In genomic region chr12:84011251-84012040, GRCm38 (mm10) we compare ENCODE assay signal across 9 mouse cellular contexts. TPM values are rescaled to one million over a fixed set of nuclear protein-coding genes. Genes with fewer than 3 reads are reported as not detected.
DNase-seq lines count a peak whose midpoint lies in the region; ATAC-seq and TF ChIP-seq lines count a peak whose summit lies in the region.
"Had no signal": no experiment of that assay in that cellular context is flagged by ENCODE, and none has a peak within 500 bp of the region (broad histone marks: within the 10 kb centered on the region; RNA-seq: fewer than 3 reads in every experiment).

No protein-coding gene starts in this region.

- intact Hi-C loops in heart, postnatal 25 days (cut with DNase I): no loop called here

- H3K4me2 ChIP-seq in forebrain, embryonic 11.5 days (ENCODE audit: low read depth, low read length, severe bottlenecking): peak overlapping the region; percentile 39; the same call in 1 of the 2 replicates
- peak overlapping the region; percentile 37 for H3K4me2 ChIP-seq in liver, embryonic 16.5 days (ENCODE audit: low read depth, low read length)

- TF ChIP-seq CTCF in olfactory bulb, adult 2 months (IDR thresholded peaks at IDR 0.05; ENCODE audit: insufficient read depth, low read depth, low read length): no peak

- no peak overlapping the region for H3K27ac ChIP-seq in heart, embryonic 10.5 days
- H3K27ac ChIP-seq in forebrain, embryonic 11.5 days (ENCODE audit: low read depth, low read length): no peak overlapping the region
- H3K27ac ChIP-seq in liver, embryonic 16.5 days (ENCODE audit: low read length): no peak overlapping the region
- peak overlapping the region; percentile 34 for H3K27ac ChIP-seq in olfactory bulb, adult 2 months (ENCODE audit: insufficient read depth, low read depth, low read length)

- H3K4me1 ChIP-seq in heart, embryonic 10.5 days: peaks cover 13% of the 10 kb centered on the region; the same call in 1 of the 2 replicates
- H3K4me1 ChIP-seq in forebrain, embryonic 11.5 days (replicated peaks; ENCODE audit: control insufficient read depth, insufficient read depth, low read length): peaks cover 11% of the 10 kb centered on the region; the same call in 1 of the 2 replicates
- no peaks in the 10 kb centered on the region; the same call in none of the 2 replicates for H3K4me1 ChIP-seq in liver, embryonic 16.5 days (ENCODE audit: control insufficient read depth, low read depth, low read length)
- H3K4me1 ChIP-seq in olfactory bulb, adult 2 months (ENCODE audit: control insufficient read depth, insufficient read depth, low read length): peaks cover 12% of the 10 kb centered on the region

- TF ChIP-seq POLR2A in olfactory bulb, adult 2 months (IDR thresholded peaks at IDR 0.05; ENCODE audit: insufficient read depth, low read depth, low read length): no peak

- no peaks in the 10 kb centered on the region for H3K9me3 ChIP-seq in heart, embryonic 10.5 days
- no peaks in the 10 kb centered on the region for H3K9me3 ChIP-seq in forebrain, embryonic 11.5 days (ENCODE audit: control insufficient read depth, low read length)
- no peaks in the 10 kb centered on the region for H3K9me3 ChIP-seq in liver, embryonic 16.5 days (replicated peaks; ENCODE audit: control insufficient read depth, low read length)

- H3K9ac ChIP-seq in forebrain, embryonic 11.5 days (ENCODE audit: low read length): no peak overlapping the region
- H3K9ac ChIP-seq in liver, embryonic 16.5 days (ENCODE audit: low read depth, low read length): no peak overlapping the region

- no peak overlapping the region for H3K4me3 ChIP-seq in heart, embryonic 10.5 days
- H3K4me3 ChIP-seq in forebrain, embryonic 11.5 days (ENCODE audit: low read depth, low read length): peak overlapping the region; percentile 2; the same call in 1 of the 2 replicates
- peak overlapping the region; percentile 8; the same call in 1 of the 2 replicates for H3K4me3 ChIP-seq in liver, embryonic 16.5 days (ENCODE audit: low read depth, low read length)
- no peak overlapping the region for H3K4me3 ChIP-seq in olfactory bulb, adult 2 months (ENCODE audit: insufficient read depth, low read depth, low read length)
- H3K4me3 ChIP-seq: erythroblast, embryonic 14.5 days had no signal

- H3K36me3 ChIP-seq in heart, embryonic 10.5 days: no peaks in the 10 kb centered on the region
- no peaks in the 10 kb centered on the region for H3K36me3 ChIP-seq in forebrain, embryonic 11.5 days (ENCODE audit: control insufficient read depth, insufficient read depth, low read length)
- no peaks in the 10 kb centered on the region for H3K36me3 ChIP-seq in liver, embryonic 16.5 days (ENCODE audit: control insufficient read depth, insufficient read depth)

- H3K27me3 ChIP-seq in heart, embryonic 10.5 days (ENCODE audit: insufficient read depth, poor library complexity, severe bottlenecking): peaks cover 11% of the 10 kb centered on the region; the same call in 1 of the 2 replicates
- no peaks in the 10 kb centered on the region for H3K27me3 ChIP-seq in forebrain, embryonic 11.5 days (ENCODE audit: control insufficient read depth, insufficient read depth, low read length)
- H3K27me3 ChIP-seq in liver, embryonic 16.5 days (ENCODE audit: control insufficient read depth, insufficient read depth, low read depth, low read length): peaks cover 19% of the 10 kb centered on the region

- ATAC-seq in forebrain, embryonic 11.5 days (replicated peaks; ENCODE audit: low FRiP score): peak; percentile 54
- peak; percentile 28; the same call in 1 of the 2 replicates for ATAC-seq in liver, embryonic 16.5 days (ENCODE audit: low read depth)

- WGBS in heart, embryonic 10.5 days: 66% methylated on average over 12 of the region's 12 CpGs
- WGBS in forebrain, embryonic 11.5 days: 36% methylated on average over 12 of the region's 12 CpGs
- WGBS in liver, embryonic 16.5 days (ENCODE audit: insufficient replicate concordance): 58% methylated on average over 12 of the region's 12 CpGs
- WGBS in olfactory bulb, adult 2 months: 10% methylated on average over 12 of the region's 12 CpGs

- DNase-seq in heart, adult 11 months: peak; percentile 96
- no peak for DNase-seq in heart, embryonic 10.5 days (ENCODE audit: low spot score)
- peak; percentile 78 for DNase-seq in forebrain, embryonic 11.5 days (ENCODE audit: low spot score)
- peak; percentile 17 for DNase-seq in heart, postnatal 25 days (ENCODE audit: low spot score)
- DNase-seq in layer of hippocampus, adult 18-20 months (ENCODE audit: low spot score in 2 of 2): peak; percentile 56 to 80
- no peak for DNase-seq in T-cell, adult 2 months (ENCODE audit: low spot score)

RNA-seq across cellular contexts. Expression of gene Acot1, which starts 2.2 kb away (rescaled TPM):
- 15.3 and 23.3 TPM in 2 replicates for polyA plus RNA-seq in heart, embryonic 10.5 days (2016; fragmentation: Nextera tagmentation; extraction: Ambion mirVana)
- polyA plus RNA-seq in forebrain, embryonic 11.5 days (2014; fragmentation: Nextera tagmentation; extraction: Ambion mirVana): 34.1 and 42.7 TPM in 2 replicates
- 10 to 100 TPM; 35.8 to 47.2 TPM for total RNA-seq in heart, postnatal 25 days (2021)
- 10 to 100 TPM; 21.0 to 28.4 TPM for total RNA-seq in layer of hippocampus, adult 18-20 months (2021)
- 30.2 and 36.4 TPM in 2 replicates for polyA plus RNA-seq in liver, embryonic 16.5 days (2015; fragmentation: Nextera tagmentation; extraction: Ambion mirVana)
- polyA plus RNA-seq in olfactory bulb, adult 2 months (2012; ENCODE audit: insufficient read depth, insufficient read length, low replicate concordance, missing spikeins): not detected in 2 replicates

RNA-seq across cellular contexts. Expression of gene Acot2, which starts 23.8 kb away (rescaled TPM):
- polyA plus RNA-seq in heart, embryonic 10.5 days (2016; fragmentation: Nextera tagmentation; extraction: Ambion mirVana): 23.1 and 35.2 TPM in 2 replicates
- polyA plus RNA-seq in forebrain, embryonic 11.5 days (2014; fragmentation: Nextera tagmentation; extraction: Ambion mirVana): 12.2 and 12.7 TPM in 2 replicates
- 100 to 1,000 TPM; 100 to 107 TPM for total RNA-seq in heart, postnatal 25 days (2021)
- total RNA-seq in layer of hippocampus, adult 18-20 months (2021): 10 to 100 TPM; 15.8 to 17.2 TPM
- polyA plus RNA-seq in liver, embryonic 16.5 days (2015; fragmentation: Nextera tagmentation; extraction: Ambion mirVana): 11.2 and 12.3 TPM in 2 replicates
- not detected in 2 replicates for polyA plus RNA-seq in olfactory bulb, adult 2 months (2012; ENCODE audit: insufficient read depth, insufficient read length, low replicate concordance, missing spikeins)

RNA-seq across cellular contexts. Expression of gene Acot4, which starts 26.7 kb away (rescaled TPM):
- polyA plus RNA-seq in heart, embryonic 10.5 days (2016; fragmentation: Nextera tagmentation; extraction: Ambion mirVana): 0.37 and 0.72 TPM in 2 replicates
- polyA plus RNA-seq in forebrain, embryonic 11.5 days (2014; fragmentation: Nextera tagmentation; extraction: Ambion mirVana): 0.31 TPM in 1 of 2 replicates, not detected in the other
- total RNA-seq in heart, postnatal 25 days (2021): 1 to 10 TPM in 1 of 2 experiments, under 1 TPM in 1; 0.94 to 1.5 TPM
- total RNA-seq in layer of hippocampus, adult 18-20 months (2021): 1 to 10 TPM; 2.7 to 3.9 TPM
- polyA plus RNA-seq in liver, embryonic 16.5 days (2015; fragmentation: Nextera tagmentation; extraction: Ambion mirVana): 8.4 and 10.0 TPM in 2 replicates
- not detected in 2 replicates for polyA plus RNA-seq in olfactory bulb, adult 2 months (2012; ENCODE audit: insufficient read depth, insufficient read length, low replicate concordance, missing spikeins)

RNA-seq across cellular contexts. Expression of gene Heatr4, which starts 26.8 kb away (rescaled TPM):
- polyA plus RNA-seq in heart, embryonic 10.5 days (2016; fragmentation: Nextera tagmentation; extraction: Ambion mirVana): not detected in 2 replicates
- polyA plus RNA-seq in forebrain, embryonic 11.5 days (2014; fragmentation: Nextera tagmentation; extraction: Ambion mirVana): not detected in 2 replicates
- total RNA-seq in heart, postnatal 25 days (2021): not detected
- total RNA-seq in layer of hippocampus, adult 18-20 months (2021): under 1 TPM in 1 of 2 experiments, not detected in 1; 0.10 TPM
- polyA plus RNA-seq in liver, embryonic 16.5 days (2015; fragmentation: Nextera tagmentation; extraction: Ambion mirVana): not detected in 2 replicates
- polyA plus RNA-seq in olfactory bulb, adult 2 months (2012; ENCODE audit: insufficient read depth, insufficient read length, low replicate concordance, missing spikeins): not detected in 2 replicates
- polyA plus RNA-seq: erythroblast, embryonic 14.5 days had no signal

RNA-seq across cellular contexts. Expression of gene Gm49366, which starts 27.3 kb away (rescaled TPM):
- polyA plus RNA-seq in heart, embryonic 10.5 days (2016; fragmentation: Nextera tagmentation; extraction: Ambion mirVana): not detected in 2 replicates
- not detected in 2 replicates for polyA plus RNA-seq in forebrain, embryonic 11.5 days (2014; fragmentation: Nextera tagmentation; extraction: Ambion mirVana)
- total RNA-seq in heart, postnatal 25 days (2021): not detected
- total RNA-seq in layer of hippocampus, adult 18-20 months (2021): 1 to 10 TPM in 1 of 2 experiments, not detected in 1; 1.3 TPM
- not detected in 2 replicates for polyA plus RNA-seq in liver, embryonic 16.5 days (2015; fragmentation: Nextera tagmentation; extraction: Ambion mirVana)
- polyA plus RNA-seq in olfactory bulb, adult 2 months (2012; ENCODE audit: insufficient read depth, insufficient read length, low replicate concordance, missing spikeins): not detected in 2 replicates
- polyA plus RNA-seq: erythroblast, embryonic 14.5 days had no signal

Comparison
In these comparisons a context has a peak if more than half of its experiments do, and no peak if none do; other contexts are left out.
1. DNase-seq: peak in heart, adult 11 months (single experiment), forebrain, embryonic 11.5 days (single experiment), heart, postnatal 25 days (single experiment) and layer of hippocampus, adult 18-20 months (2 of 2); none in heart, embryonic 10.5 days (single experiment) and T-cell, adult 2 months (single experiment).
2. H3K4me3 ChIP-seq: peak in forebrain, embryonic 11.5 days (single experiment) and liver, embryonic 16.5 days (single experiment); none in heart, embryonic 10.5 days (single experiment) and olfactory bulb, adult 2 months (single experiment).
3. RNA of gene Acot1, which starts 2.2 kb away (polyA plus RNA-seq): 34.1 to 42.7 TPM in forebrain, embryonic 11.5 days, 30.2 to 36.4 TPM in liver, embryonic 16.5 days and 15.3 to 23.3 TPM in heart, embryonic 10.5 days; not detected in olfactory bulb, adult 2 months; every median in the first group is over 10 times any median in the second.
4. RNA of gene Acot2, which starts 23.8 kb away (polyA plus RNA-seq): 23.1 to 35.2 TPM in heart, embryonic 10.5 days, 11.2 to 12.3 TPM in liver, embryonic 16.5 days and 12.2 to 12.7 TPM in forebrain, embryonic 11.5 days; not detected in olfactory bulb, adult 2 months; every median in the first group is over 10 times any median in the second.